ENCODE assay signal across 8 mouse cellular contexts in genomic region chr8:71671549-71671965, GRCm38 (mm10). TPM values are rescaled to one million over a fixed set of nuclear protein-coding genes. Genes with fewer than 3 reads are reported as not detected.
A peak's percentile ranks its signal among the peaks of the same experiment; 100 is the strongest.
DNase-seq lines count a peak whose midpoint lies in the region; TF ChIP-seq lines count a peak whose summit lies in the region.

Gene Unc13a, minus strand, starts transcription at chr8:71671757.

- peak within 1 kb of the TSS; percentile 98 for H3K4me3 ChIP-seq in cortical plate, adult 2 months (ENCODE audit: insufficient read depth, low read length)
- peak within 1 kb of the TSS; percentile 95 for H3K4me3 ChIP-seq in megakaryocyte, embryonic 14.5 days (replicated peaks)

- no peaks in the 10 kb centered on the region for H3K9me3 ChIP-seq in megakaryocyte, embryonic 14.5 days

- H3K27me3 ChIP-seq in megakaryocyte, embryonic 14.5 days (replicated peaks), result no peaks in the 10 kb centered on the region

- TF ChIP-seq CTCF in cortical plate, adult 2 months (IDR thresholded peaks at IDR 0.05; ENCODE audit: extremely low read depth, insufficient read depth, low read length), result no peak

- peak within 1 kb of the TSS; percentile 95 for H3K27ac ChIP-seq in cortical plate, adult 2 months (ENCODE audit: insufficient read depth, low read length)

- H3K36me3 ChIP-seq in megakaryocyte, embryonic 14.5 days (replicated peaks; ENCODE audit: low read length), result no peaks in the 10 kb centered on the region

- TF ChIP-seq POLR2A in cortical plate, adult 2 months (IDR thresholded peaks at IDR 0.05; ENCODE audit: extremely low read depth, insufficient read depth, low read length), result peak; percentile 78

- H3K4me1 ChIP-seq in cortical plate, adult 2 months (ENCODE audit: control insufficient read depth, insufficient read depth, low read length), result peaks cover 17% of the 10 kb centered on the region
- H3K4me1 ChIP-seq in megakaryocyte, embryonic 14.5 days, result peaks cover 86% of the 10 kb centered on the region

- peak; percentile 83 for DNase-seq in adipocyte (ENCODE audit: low spot score)
- peak; percentile 96 for DNase-seq in gastrocnemius, postnatal 10 days
- DNase-seq in induced T-regulatory cell, adult 2 months (ENCODE audit: low read depth), result peak; percentile 94
- DNase-seq in left cerebral cortex, adult 9 months (ENCODE audit: low spot score in 2 of 2), result peak; percentile 70 to 92
- peak; percentile 91 to 92 for DNase-seq in right cerebral cortex, adult 2 months (ENCODE audit: low spot score in 2 of 2)
- peak; percentile 74 for DNase-seq in urinary bladder, postnatal 10 days (ENCODE audit: low spot score)

RNA-seq across cellular contexts. Expression of gene Unc13a, which starts in this region (rescaled TPM):
- 199 and 221 TPM in 2 replicates for polyA plus RNA-seq in cortical plate, adult 2 months (2012; rRNA removed)
- total RNA-seq in gastrocnemius, postnatal 10 days (2021), result under 1 TPM; 0.38 to 0.45 TPM
- 8.9 and 10.8 TPM in 2 replicates for polyA plus RNA-seq in megakaryocyte, embryonic 14.5 days (2012; ENCODE audit: insufficient read depth, low replicate concordance)

Comparison
In these comparisons a context has a peak if more than half of its experiments do, and no peak if none do; other contexts are left out.
1. Peak in every context shown above with its lines: DNase-seq, H3K4me3 ChIP-seq and H3K27ac ChIP-seq.
2. RNA of gene Unc13a (polyA plus RNA-seq): 199 to 221 TPM in cortical plate, adult 2 months; 8.9 to 10.8 TPM in megakaryocyte, embryonic 14.5 days; every median in the first group is over 10 times any median in the second.
3. Peak in DNase-seq in gastrocnemius, postnatal 10 days; RNA of the gene not detected or under 1 TPM.